Mouse (Mus musculus) cortical plate, adult 2 months (tissue): ENCODE data around the gene Gpr137c.

Source experiments
- CTCF ChIP-seq: fragments of 200-500 bp; IDR thresholded peaks from 2 replicates; pipeline ENCODE4 v1.5.1; 2011; ENCODE audit warnings: mild to moderate bottlenecking, control low read depth, low read length; ENCODE audit not compliant: insufficient read depth; ENCODE audit errors: extremely low read depth
- POLR2A ChIP-seq: fragments of 200-500 bp; IDR thresholded peaks from 2 replicates; pipeline ENCODE4 v1.6.1; 2011; ENCODE audit warnings: mild to moderate bottlenecking, low read length, control low read depth; ENCODE audit not compliant: insufficient read depth; ENCODE audit errors: extremely low read depth

- TF ChIP-seq POLR2A (no peak), CTCF (no peak)
Observed at GRCm38 (mm10) chr14:45190999-45191398, 28.5 kb upstream of the Gpr137c start.
